Mouse (Mus musculus): Measurements from ENCODE around the gene Galnt2.

DNA sequence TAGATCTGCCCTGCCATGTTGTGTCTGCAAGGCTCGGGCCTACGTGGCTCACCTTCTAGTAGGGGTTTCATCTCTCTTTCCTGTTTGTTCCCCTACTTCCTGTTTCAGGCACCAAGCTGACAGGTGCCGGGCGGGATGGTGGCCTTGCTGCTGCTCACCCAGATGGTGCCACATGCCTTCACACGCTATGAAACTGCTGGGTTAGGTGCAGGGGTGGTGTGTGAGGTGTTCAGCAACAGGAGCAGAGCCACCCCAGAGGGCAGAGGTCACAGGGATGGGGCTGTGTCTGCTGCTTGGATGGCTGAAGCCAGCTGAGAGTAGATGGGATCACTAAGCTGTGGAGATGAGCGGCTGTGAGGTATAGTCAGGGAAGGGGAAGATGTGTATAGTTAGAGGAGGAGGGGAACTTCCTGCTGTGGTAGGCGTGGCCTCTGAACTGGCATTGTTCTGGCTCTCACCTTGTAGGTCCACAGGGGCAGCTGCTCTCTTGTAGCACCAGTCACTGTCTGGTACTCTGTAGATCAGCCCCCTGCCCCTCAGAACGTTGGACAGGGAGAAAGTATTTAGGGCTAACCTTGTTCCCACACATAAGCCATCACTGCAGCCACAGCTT, 42.5 kb downstream of the Galnt2 start:
- TF ChIP-seq POLR2A (IDR thresholded peaks at IDR 0.05; ENCODE audit: low read depth, low read length) (no peak), CTCF (IDR thresholded peaks at IDR 0.05; ENCODE audit: extremely low read depth, insufficient read length, insufficient replicate concordance, low read depth, low read length) (no peak)

Data from small intestine, adult 2 months (tissue).